Mouse (Mus musculus) intestine, postnatal 0 days (tissue): ENCODE results near the gene Spata18. TPM values are rescaled to one million over a fixed set of nuclear protein-coding genes. Genes with fewer than 3 reads are reported as not detected.

Source experiments
- ATAC-seq: fragments of 200-750 bp; cut with Nextera tagmentation; 2 replicates; pipeline ENCODE4 v1.8.0; 2017; ENCODE audit warnings: mild to moderate bottlenecking, moderate TSS enrichment, moderate library complexity
- H3K27ac ChIP-seq: fragments of 300-500 bp; sonication (generic); 2 replicates; pipeline ENCODE4 v1.5.1; 2014; ENCODE audit warnings: mild to moderate bottlenecking, low read depth, low read length, moderate library complexity
- H3K27me3 ChIP-seq: fragments of 300-500 bp; sonication (generic); replicated peaks from 2 replicates; pipeline ENCODE4 v1.6.1; 2014; ENCODE audit warnings: low read length, mixed read lengths; ENCODE audit not compliant: control insufficient read depth, insufficient read depth
- H3K36me3 ChIP-seq: fragments of 300-500 bp; sonication (generic); 2 replicates; pipeline ENCODE4 v1.6.1; 2014; ENCODE audit warnings: mild to moderate bottlenecking, moderate library complexity; ENCODE audit not compliant: control insufficient read depth, insufficient read depth
- H3K4me1 ChIP-seq: fragments of 300-500 bp; sonication (generic); replicated peaks from 2 replicates; pipeline ENCODE4 v1.6.1; 2014; ENCODE audit warnings: antibody characterized with exemption, low read length, mixed read lengths; ENCODE audit not compliant: control insufficient read depth, insufficient read depth
- H3K4me2 ChIP-seq: fragments of 300-500 bp; sonication (generic); replicated peaks from 2 replicates; pipeline ENCODE4 v1.6.1; 2014; ENCODE audit warnings: low read depth, mild to moderate bottlenecking, moderate library complexity
- H3K4me3 ChIP-seq: fragments of 300-500 bp; sonication (generic); 2 replicates; pipeline ENCODE4 v1.5.1; 2014; ENCODE audit warnings: low read depth, low read length
- H3K9ac ChIP-seq: fragments of 300-500 bp; sonication (generic); 2 replicates; pipeline ENCODE4 v1.6.1; 2014; ENCODE audit warnings: mild to moderate bottlenecking, low read depth, low read length
- H3K9me3 ChIP-seq: fragments of 300-500 bp; sonication (generic); 2 replicates; pipeline ENCODE4 v1.6.1; 2016; ENCODE audit warnings: mixed run types; ENCODE audit not compliant: control insufficient read depth
- CTCF ChIP-seq: sonication (generic); IDR thresholded peaks from 2 replicates; pipeline ENCODE4 v1.5.1; 2016; ENCODE audit warnings: low read depth, mild to moderate bottlenecking, control low read depth, antibody characterized with exemption, moderate library complexity
- WGBS: fragments of 180-500 bp; shearing (Covaris S2); extraction: QIAGEN DNeasy Blood & Tissue Kit; methylation state at CpG from one replicate; pipeline ENCODE4 v1.1.7; 2014; 5-methylcytosine and 5-hydroxymethylcytosine counted together
- polyA plus RNA-seq: library from polyadenylated mRNA; unstranded; fragments of >200 nt; fragmentation: Nextera tagmentation; extraction: Ambion mirVana; gene quantifications from 2 replicates; pipeline ENCODE4 v1.2.1, GENCODE M21; 2015

The Spata18 gene
- polyA plus RNA-seq, 1 experiment from 2014 or later, result 0.18 TPM

- no peak for TF ChIP-seq CTCF
- H3K9me3 ChIP-seq, result no peaks in the 10 kb centered on the region
- H3K4me2 ChIP-seq, result no peak overlapping the region
- H3K27me3 ChIP-seq, result no peaks in the 10 kb centered on the region
- no peaks in the 10 kb centered on the region for H3K36me3 ChIP-seq
- no peak overlapping the region for H3K27ac ChIP-seq
- no peak for ATAC-seq
- no peak overlapping the region for H3K4me3 ChIP-seq
- no peaks in the 10 kb centered on the region for H3K4me1 ChIP-seq
- H3K9ac ChIP-seq, result no peak overlapping the region
- WGBS, result 65% methylated on average over 7 of the region's 7 CpGs
Observed at GRCm38 (mm10) chr5:73712852-73713251, 61.7 kb downstream of the Spata18 start.

GRCm38 (mm10) chr5:73716941-73717340, 65.8 kb downstream of the Spata18 start:
- TF ChIP-seq CTCF, result no peak
- Histone ChIP-seq H3K9ac (no peak overlapping the region), H3K36me3 (no peaks in the 10 kb centered on the region), H3K4me1 (no peaks in the 10 kb centered on the region), H3K4me2 (no peak overlapping the region), H3K27me3 (no peaks in the 10 kb centered on the region), H3K27ac (no peak overlapping the region), H3K4me3 (no peak overlapping the region), H3K9me3 (no peaks in the 10 kb centered on the region)
- ATAC-seq, result no peak
- WGBS, result 73% methylated on average over 2 of the region's 2 CpGs

- ATAC-seq, result no peak
- 62% methylated on average over 21 of the region's 21 CpGs for WGBS
- H3K4me2 ChIP-seq, result no peak overlapping the region
Observed at GRCm38 (mm10) chr5:73721682-73722282, 70.6 kb downstream of the Spata18 start.

GRCm38 (mm10) chr5:73725981-73726380, 74.8 kb downstream of the Spata18 start:
- WGBS, result 81% methylated on average over 4 of the region's 4 CpGs
- H3K9me3 ChIP-seq, result no peaks in the 10 kb centered on the region
- no peak for TF ChIP-seq CTCF
- no peak for ATAC-seq
- no peak overlapping the region for H3K4me3 ChIP-seq
- H3K27me3 ChIP-seq, result no peaks in the 10 kb centered on the region
- no peak overlapping the region for H3K9ac ChIP-seq
- H3K4me2 ChIP-seq, result no peak overlapping the region
- H3K4me1 ChIP-seq, result no peaks in the 10 kb centered on the region
- H3K36me3 ChIP-seq, result no peaks in the 10 kb centered on the region
- no peak overlapping the region for H3K27ac ChIP-seq

More at GRCm38 (mm10) chr5:73721682-73722282, 70.6 kb downstream of the Spata18 start:
- Histone ChIP-seq H3K27ac (no peak overlapping the region), H3K9ac (no peak overlapping the region), H3K27me3 (no peaks in the 10 kb centered on the region), H3K4me1 (no peaks in the 10 kb centered on the region), H3K9me3 (no peaks in the 10 kb centered on the region), H3K36me3 (no peaks in the 10 kb centered on the region), H3K4me3 (no peak overlapping the region)
- TF ChIP-seq CTCF, result no peak

- no peak for TF ChIP-seq CTCF
- no peak for ATAC-seq
- no peaks in the 10 kb centered on the region for H3K4me1 ChIP-seq
- H3K27me3 ChIP-seq, result no peaks in the 10 kb centered on the region
- H3K27ac ChIP-seq, result no peak overlapping the region
- no peak overlapping the region for H3K9ac ChIP-seq
- no peak overlapping the region for H3K4me2 ChIP-seq
- no peak overlapping the region for H3K4me3 ChIP-seq
- H3K9me3 ChIP-seq, result no peaks in the 10 kb centered on the region
- H3K36me3 ChIP-seq, result no peaks in the 10 kb centered on the region
- WGBS, result 32% methylated on average over 7 of the region's 7 CpGs
Observed at GRCm38 (mm10) chr5:73728651-73729050, 77.5 kb downstream of the Spata18 start.

Other genes starting within 250 kb of the Spata18 start
- 0.34 and 0.84 TPM in 2 replicates for gene Cwh43, start 245.3 kb upstream of the Spata18 start, polyA plus RNA-seq
- gene Dcun1d4, start 170.4 kb upstream of the Spata18 start, polyA plus RNA-seq, result 14.8 and 16.3 TPM in 2 replicates
- gene Lrrc66, start 18.9 kb upstream of the Spata18 start, polyA plus RNA-seq, result 14.6 and 15.3 TPM in 2 replicates
- gene Sgcb, start 3.6 kb upstream of the Spata18 start, polyA plus RNA-seq, result 8.2 and 8.5 TPM in 2 replicates